Mouse (Mus musculus) bone marrow macrophage, adult 2 months (primary cell): ENCODE results near the gene Maneal. TPM values are rescaled to one million over a fixed set of nuclear protein-coding genes. Genes with fewer than 3 reads are reported as not detected.
A peak's percentile ranks its signal among the peaks of the same experiment; 100 is the strongest.

Source experiments
- H3K27ac ChIP-seq: 2 replicates; pipeline ENCODE4 v1.5.1; 2012; ENCODE audit warnings: low read depth, low read length; ENCODE audit not compliant: insufficient read depth
- H3K4me1 ChIP-seq: 2 replicates; pipeline ENCODE4 v1.6.1; 2012; ENCODE audit warnings: low read length; ENCODE audit not compliant: control insufficient read depth, insufficient read depth
- H3K4me3 ChIP-seq: 2 replicates; pipeline ENCODE4 v1.5.1; 2012; ENCODE audit warnings: mild to moderate bottlenecking, low read length, moderate library complexity; ENCODE audit not compliant: insufficient read depth
- CTCF ChIP-seq: IDR thresholded peaks from 2 replicates; pipeline ENCODE4 v1.5.1; 2012; ENCODE audit warnings: low read depth, mild to moderate bottlenecking, low read length, moderate library complexity
- POLR2A ChIP-seq: IDR thresholded peaks from 2 replicates; pipeline ENCODE4 v1.6.1; 2012; ENCODE audit warnings: mild to moderate bottlenecking, low read depth, low read length, borderline replicate concordance
- polyA plus RNA-seq: library from polyadenylated mRNA; stranded (reverse); fragments of >200 nt; gene quantifications from 2 replicates; pipeline ENCODE4 v1.2.4, GENCODE M21; 2012; ENCODE audit not compliant: missing spikeins, insufficient read depth, insufficient read length

Gene Maneal
- not detected in 2 replicates for polyA plus RNA-seq

DNA sequence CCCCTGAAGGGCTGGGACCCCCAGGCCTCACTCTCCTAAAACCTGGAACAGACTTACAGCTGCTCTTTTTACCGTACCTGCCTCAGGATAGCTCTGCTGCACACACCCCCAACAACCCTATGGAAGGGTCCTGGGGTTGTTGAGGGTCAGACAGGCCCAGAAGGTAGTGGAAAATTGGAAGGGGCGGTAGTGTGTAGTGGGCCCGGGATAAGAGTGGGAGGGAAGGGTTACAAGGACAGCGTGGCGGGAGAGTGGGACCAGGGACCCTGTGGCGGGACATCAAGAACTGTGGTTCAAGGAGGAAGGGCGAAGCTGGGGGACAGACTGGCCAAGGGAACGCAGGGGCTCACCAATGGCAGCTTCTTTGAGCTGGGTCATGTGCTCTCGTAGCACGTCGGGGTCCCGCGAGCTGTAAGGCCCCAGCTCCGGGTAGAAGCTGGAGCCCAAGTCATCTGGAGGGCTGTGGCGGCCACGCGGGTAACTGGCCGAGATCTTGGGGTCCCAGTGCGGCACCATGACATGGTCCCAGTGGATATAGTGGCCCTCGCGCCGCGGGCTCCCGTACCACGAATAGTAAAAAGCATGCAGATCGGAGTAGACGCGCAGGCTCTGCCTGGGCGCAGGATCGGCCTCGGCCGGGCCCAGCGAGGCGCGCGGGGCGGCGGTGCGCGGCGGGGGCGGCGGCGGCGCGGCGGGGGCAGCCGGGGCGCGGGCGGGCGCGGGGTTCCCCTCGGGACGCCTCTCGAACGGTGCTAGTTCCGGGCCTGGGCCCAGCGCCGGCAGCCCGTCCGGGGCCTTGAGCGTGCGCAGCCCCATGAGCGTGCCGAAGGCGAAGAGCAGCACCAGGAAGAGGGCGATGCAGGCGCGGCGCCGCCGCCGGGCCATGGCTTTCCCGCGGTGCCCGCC is at the start of gene Maneal:
TSS of gene Maneal (minus strand) at position 889 of the 906 bp plus-strand sequence.
- TF ChIP-seq CTCF = no peak
- no peak for TF ChIP-seq POLR2A
- H3K4me3 ChIP-seq = peak within 1 kb of the TSS; percentile 30
- no peaks in the 10 kb centered on the region for H3K4me1 ChIP-seq
- H3K27ac ChIP-seq = no peak within 1 kb of the TSS

DNA sequence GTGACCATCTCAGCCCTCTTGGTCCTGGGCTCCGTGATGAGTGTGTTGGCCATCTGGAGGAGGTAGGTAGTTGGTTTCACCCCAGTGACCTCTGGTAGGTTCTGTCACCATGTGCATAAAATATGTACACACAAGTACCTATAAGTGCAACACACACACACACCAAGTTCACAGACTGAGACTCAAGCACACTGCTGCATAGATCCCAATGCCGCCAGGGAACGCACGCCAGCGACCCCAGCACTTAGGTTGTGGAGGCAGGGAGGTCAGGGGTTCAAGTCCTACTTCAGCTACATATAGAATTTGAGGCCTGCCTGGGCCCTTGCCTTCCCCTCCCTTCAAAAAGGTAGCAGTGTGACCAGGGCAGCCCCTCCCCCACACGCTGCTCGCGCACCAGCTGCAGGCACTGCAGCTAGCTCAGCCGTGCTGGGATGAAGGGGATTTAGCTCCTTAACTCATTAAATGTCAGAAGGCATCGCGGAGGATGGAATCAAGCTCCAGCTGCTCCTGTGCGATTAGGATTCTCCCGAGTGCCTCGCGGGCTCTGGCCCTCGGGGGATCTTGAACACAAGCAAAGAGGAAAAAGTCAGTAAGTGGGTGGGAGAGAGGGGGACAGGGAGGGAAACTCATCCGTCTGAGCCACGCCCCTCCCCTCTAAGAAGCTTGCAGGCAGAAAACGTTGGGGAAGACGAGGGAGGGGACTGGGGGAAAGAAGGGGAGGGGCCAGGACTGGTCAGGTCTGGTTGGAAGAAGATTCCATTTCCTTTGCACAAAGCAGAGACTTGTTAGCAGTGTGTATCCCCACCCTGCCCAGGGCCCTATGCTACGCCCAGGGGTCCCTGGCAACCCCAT is 44.2 kb upstream of the Maneal start:
- TF ChIP-seq CTCF = no peak
- TF ChIP-seq POLR2A = no peak
- Histone ChIP-seq H3K4me1 (peaks cover 4% of the 10 kb centered on the region), H3K4me3 (no peak overlapping the region), H3K27ac (no peak overlapping the region)

DNA sequence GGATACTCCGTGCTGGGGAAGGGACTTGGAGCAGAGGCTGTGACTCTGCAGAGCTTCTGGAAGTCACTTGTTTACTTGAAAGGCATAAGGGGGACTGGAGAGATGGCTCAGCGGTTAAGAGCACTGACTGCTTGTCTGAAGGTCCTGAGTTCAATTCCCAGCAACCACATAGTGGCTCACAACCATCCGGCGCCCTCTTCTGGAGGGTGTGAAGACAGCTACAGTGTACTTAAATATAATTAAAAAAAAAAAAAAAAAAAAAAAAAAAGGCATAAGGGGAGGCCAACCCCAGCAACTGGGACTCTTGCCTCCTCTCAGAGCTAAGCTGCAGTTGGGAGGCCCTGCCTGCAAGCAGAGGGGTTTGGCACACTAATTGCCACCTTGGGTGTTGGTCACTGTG is 43.4 kb upstream of the Maneal start:
- peaks cover 4% of the 10 kb centered on the region for H3K4me1 ChIP-seq
- no peak for TF ChIP-seq POLR2A
- peak; percentile 24; the same call in 1 of the 2 replicates for TF ChIP-seq CTCF
- H3K27ac ChIP-seq = no peak overlapping the region
- no peak overlapping the region for H3K4me3 ChIP-seq

DNA sequence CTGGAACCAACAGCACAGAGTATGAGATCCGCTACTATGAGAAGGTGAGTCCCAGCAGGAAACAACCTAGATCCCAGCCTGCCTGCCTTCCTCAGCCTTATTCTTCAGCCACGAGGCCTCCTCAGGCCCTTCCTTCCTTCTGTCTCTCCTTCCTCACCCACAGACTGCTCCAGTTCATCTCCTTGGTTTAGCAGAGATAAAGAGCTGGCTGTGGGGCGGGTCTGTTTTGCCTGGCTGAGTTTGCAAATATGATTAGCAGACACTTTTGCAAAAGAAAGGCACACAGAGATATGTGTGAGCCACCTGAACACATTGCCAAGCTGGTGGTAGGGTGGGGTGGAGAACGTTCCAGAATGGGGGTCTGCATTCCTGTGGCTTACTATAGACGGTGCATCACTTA is 37.9 kb upstream of the Maneal start:
- Histone ChIP-seq H3K27ac (no peak overlapping the region), H3K4me1 (no peaks in the 10 kb centered on the region), H3K4me3 (no peak overlapping the region)
- TF ChIP-seq POLR2A = no peak
- no peak for TF ChIP-seq CTCF

DNA sequence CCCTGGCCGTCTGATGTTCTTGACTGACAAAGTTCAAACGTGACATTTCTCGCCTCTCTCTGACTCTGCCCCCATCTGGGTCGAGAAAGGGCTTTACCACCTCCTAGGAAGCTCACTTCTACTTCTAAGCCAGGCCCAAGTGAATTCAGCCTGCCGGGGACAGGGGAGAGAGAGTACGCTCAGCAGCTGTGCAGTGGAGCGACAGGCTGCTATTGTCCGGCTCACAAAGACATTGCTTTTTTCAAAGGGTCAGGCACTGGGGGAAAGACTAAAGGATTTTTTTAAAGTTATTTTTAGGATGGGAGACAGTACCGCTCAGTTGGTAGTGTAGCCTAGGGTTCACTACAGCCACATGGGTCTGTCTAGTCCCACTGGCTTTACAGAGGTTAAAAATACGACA is 36.5 kb upstream of the Maneal start:
- no peaks in the 10 kb centered on the region for H3K4me1 ChIP-seq
- H3K27ac ChIP-seq = no peak overlapping the region
- TF ChIP-seq CTCF (no peak), POLR2A (no peak)
- no peak overlapping the region for H3K4me3 ChIP-seq

DNA sequence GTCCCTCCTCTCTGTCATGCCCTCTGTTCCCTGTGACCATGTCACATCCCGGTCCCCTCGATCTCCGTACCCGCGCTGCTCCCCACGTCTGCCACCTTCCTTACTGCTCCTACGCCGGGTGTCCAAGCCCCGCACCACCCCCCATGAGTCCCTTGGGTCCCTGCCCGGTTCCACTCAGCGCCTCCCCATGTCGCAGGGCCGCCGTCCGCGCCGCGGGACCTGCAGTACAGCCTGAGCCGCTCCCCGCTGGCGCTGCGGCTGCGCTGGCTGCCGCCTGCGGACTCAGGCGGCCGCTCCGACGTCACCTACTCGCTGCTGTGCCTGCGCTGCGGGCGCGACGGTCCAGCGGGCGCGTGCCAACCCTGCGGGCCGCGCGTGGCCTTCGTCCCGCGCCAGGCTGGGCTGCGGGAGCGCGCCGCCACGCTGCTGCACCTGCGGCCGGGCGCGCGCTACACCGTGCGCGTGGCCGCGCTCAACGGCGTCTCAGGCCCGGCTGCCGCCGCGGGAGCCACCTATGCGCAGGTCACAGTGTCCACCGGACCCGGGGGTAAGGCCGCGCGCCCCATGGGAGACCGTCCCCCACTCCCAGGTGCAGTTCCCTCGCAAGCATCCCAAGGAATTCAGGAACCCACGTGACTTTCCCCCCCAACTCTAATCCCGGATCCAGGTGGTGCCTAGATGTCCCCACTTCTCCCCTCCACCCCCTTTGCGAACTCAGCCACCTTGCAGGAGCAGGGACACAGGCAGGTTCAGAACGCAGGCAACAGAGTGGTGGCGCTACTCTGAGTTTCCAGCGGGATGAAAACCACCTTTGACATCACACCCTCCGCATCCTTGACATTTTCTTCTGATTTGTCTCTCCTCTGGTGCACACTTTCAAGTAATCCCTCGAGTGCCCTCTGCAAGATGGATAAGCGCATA is 32.8 kb upstream of the Maneal start:
- no peak for TF ChIP-seq POLR2A
- TF ChIP-seq CTCF = no peak
- Histone ChIP-seq H3K4me1 (no peaks in the 10 kb centered on the region), H3K4me3 (peak overlapping the region; percentile 50), H3K27ac (no peak overlapping the region)

DNA sequence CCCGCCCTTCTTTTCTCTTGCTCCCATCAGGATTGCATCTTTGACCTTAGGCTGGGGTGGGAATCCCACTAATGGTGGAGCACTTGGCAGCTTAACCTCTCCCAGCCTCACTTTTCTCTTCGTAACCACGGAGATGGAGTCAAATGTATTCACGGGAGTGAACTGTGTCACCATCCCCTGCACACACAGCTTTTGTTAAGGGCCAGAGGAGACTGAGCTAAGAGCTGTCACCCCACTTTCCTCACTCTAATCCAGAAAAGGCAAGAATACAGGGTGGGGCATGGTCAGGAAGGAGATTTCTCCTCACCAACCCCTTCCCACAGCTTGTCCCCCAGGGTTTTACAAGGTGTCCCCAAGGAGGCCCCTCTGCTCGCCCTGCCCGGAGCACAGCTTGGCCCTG is 31.8 kb upstream of the Maneal start:
- TF ChIP-seq POLR2A (no peak), CTCF (no peak)
- Histone ChIP-seq H3K27ac (no peak overlapping the region), H3K4me3 (no peak overlapping the region), H3K4me1 (no peaks in the 10 kb centered on the region)

DNA sequence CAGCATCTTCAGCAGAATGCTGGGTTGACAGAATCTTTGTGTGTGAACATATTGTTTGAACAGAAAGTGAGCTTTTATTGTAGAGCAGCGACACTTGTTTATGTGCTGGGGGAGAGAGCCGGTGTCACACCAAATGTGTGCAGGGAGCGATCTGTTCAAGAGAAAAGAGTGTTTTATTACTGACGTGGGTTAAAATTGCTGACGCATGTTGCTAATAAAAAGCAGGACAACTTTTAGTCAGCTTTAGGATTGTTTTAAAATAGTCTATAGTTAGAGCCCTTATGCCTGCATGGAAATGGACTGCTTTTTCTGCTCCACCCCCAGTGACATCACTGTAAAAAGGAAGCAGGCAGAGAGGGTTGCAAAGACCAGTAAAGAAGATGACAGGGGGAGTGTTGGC is 28.9 kb upstream of the Maneal start:
- H3K4me3 ChIP-seq = no peak overlapping the region
- no peaks in the 10 kb centered on the region for H3K4me1 ChIP-seq
- H3K27ac ChIP-seq = no peak overlapping the region
- TF ChIP-seq CTCF (no peak), POLR2A (no peak)

DNA sequence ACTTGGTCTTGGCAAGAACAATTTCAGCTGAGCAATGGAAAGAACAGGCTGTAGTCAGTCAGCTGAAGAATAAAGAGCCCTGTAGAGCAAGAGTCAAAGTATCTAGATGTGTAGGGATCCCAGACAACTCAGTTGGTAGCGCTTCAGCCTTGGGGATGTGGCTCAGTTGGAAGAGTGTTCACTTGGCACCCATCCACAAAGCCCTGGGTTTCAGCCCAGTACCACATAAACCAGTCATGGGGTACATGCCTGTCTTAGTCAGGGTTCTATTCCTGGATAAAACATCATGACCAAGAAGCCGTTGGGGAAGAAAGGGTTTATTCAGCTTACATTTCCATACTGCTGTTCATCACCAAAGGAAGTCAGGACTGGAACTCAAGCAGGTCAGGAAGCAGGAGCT is 28.0 kb upstream of the Maneal start:
- no peak overlapping the region for H3K27ac ChIP-seq
- no peaks in the 10 kb centered on the region for H3K4me1 ChIP-seq
- TF ChIP-seq CTCF (no peak), POLR2A (no peak)

More for the DNA sequence above, 28.0 kb upstream of the Maneal start:
- no peak overlapping the region for H3K4me3 ChIP-seq
